Mouse (Mus musculus) cerebellum, adult 2 months (tissue): ENCODE measurements around the gene Slc50a1. TPM values are rescaled to one million over a fixed set of nuclear protein-coding genes. Genes with fewer than 3 reads are reported as not detected.

Experiments
- DNase-seq, 2 experiments: peaks; one replicate each; pipeline ENCODE4 v3.0.0; 2021
- H3K27ac ChIP-seq: fragments of 200-500 bp; 2 replicates; pipeline ENCODE4 v1.5.1; 2012; ENCODE audit warnings: low read length, control low read depth, inconsistent platforms; ENCODE audit not compliant: insufficient read depth
- H3K27me3 ChIP-seq: fragments of 200-500 bp; 2 replicates; pipeline ENCODE4 v1.6.1; 2012; ENCODE audit warnings: inconsistent platforms, mild to moderate bottlenecking, low read length, moderate library complexity; ENCODE audit not compliant: control insufficient read depth, insufficient read depth
- H3K4me1 ChIP-seq: fragments of 200-500 bp; 2 replicates; pipeline ENCODE4 v1.6.1; 2011; ENCODE audit warnings: low read length; ENCODE audit not compliant: control insufficient read depth, insufficient read depth
- H3K4me3 ChIP-seq: fragments of 200-500 bp; replicated peaks from 2 replicates; pipeline ENCODE3; 2011; ENCODE audit warnings: mild to moderate bottlenecking, low read depth, low read length, control low read depth; ENCODE audit not compliant: insufficient read depth
- CTCF ChIP-seq: fragments of 200-500 bp; IDR thresholded peaks from 2 replicates; pipeline ENCODE4 v1.5.1; 2011; ENCODE audit warnings: low read depth, mild to moderate bottlenecking, control low read depth, low read length, moderate library complexity, borderline replicate concordance; ENCODE audit not compliant: insufficient read depth
- POLR2A ChIP-seq: fragments of 200-500 bp; IDR thresholded peaks from 2 replicates; pipeline ENCODE4 v1.6.1; 2011; ENCODE audit warnings: low read length, control low read depth, borderline replicate concordance; ENCODE audit not compliant: insufficient read depth
- WGBS: fragments of 180-500 bp; shearing (Covaris S2); methylation state at CpG from one replicate; pipeline ENCODE4 v1.1.7; 2018; 5-methylcytosine and 5-hydroxymethylcytosine counted together
- polyA plus RNA-seq: library from polyadenylated mRNA; depleted of rRNA; stranded (reverse); fragments of >200 nt; gene quantifications from 2 replicates; pipeline ENCODE4 v1.2.3, GENCODE M21; 2012; rRNA removed

The Slc50a1 gene
- 122 and 127 TPM in 2 replicates for polyA plus RNA-seq

DNA sequence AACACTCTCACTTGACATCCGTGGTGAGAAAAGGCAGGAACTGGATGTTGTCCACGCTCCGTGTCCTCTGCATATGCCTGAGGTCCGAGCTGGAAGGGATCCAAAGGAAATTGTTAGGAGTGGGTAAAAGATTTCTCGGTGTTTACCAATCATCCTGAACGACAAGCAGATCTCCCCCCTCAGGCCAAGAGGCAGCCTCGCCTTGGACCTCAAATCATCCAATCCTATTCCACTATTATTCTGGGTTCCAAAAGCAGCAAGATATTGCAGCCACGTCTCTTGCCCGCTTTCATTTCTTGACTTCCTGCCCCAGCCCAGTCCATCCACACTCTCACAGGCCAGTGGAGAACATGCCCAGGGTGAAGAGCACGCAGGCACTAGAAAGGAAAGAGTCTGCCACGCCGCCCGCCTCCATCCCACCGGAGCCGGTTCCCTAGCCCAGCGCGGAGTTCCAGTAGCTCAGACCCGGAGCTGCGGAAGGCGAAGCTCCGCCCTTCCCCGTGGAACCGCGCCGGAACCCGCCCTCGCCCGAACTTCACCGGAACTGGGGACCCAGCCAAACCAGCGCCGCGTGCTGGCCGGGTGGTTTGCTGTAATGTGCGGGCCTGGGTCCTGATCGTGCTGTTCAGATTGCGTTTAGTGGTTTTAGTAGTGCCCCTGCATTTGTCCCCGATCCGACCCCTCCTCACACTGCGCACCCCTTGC lies at the start of gene Slc50a1:
Gene Slc50a1 (minus strand): TSS at position 520 of the 705 bp plus-strand sequence.
- H3K27me3 ChIP-seq = no peaks in the 10 kb centered on the region
- peaks cover 22% of the 10 kb centered on the region for H3K4me1 ChIP-seq
- peak; percentile 87 to 89 for DNase-seq
- peak within 1 kb of the TSS; percentile 82 for H3K27ac ChIP-seq
- peak; percentile 24; the same call in 1 of the 2 replicates for TF ChIP-seq CTCF
- peak; percentile 77 for TF ChIP-seq POLR2A
- peak within 1 kb of the TSS; percentile 94 for H3K4me3 ChIP-seq
- WGBS = under 1% methylated on average over 39 of the region's 39 CpGs

DNA sequence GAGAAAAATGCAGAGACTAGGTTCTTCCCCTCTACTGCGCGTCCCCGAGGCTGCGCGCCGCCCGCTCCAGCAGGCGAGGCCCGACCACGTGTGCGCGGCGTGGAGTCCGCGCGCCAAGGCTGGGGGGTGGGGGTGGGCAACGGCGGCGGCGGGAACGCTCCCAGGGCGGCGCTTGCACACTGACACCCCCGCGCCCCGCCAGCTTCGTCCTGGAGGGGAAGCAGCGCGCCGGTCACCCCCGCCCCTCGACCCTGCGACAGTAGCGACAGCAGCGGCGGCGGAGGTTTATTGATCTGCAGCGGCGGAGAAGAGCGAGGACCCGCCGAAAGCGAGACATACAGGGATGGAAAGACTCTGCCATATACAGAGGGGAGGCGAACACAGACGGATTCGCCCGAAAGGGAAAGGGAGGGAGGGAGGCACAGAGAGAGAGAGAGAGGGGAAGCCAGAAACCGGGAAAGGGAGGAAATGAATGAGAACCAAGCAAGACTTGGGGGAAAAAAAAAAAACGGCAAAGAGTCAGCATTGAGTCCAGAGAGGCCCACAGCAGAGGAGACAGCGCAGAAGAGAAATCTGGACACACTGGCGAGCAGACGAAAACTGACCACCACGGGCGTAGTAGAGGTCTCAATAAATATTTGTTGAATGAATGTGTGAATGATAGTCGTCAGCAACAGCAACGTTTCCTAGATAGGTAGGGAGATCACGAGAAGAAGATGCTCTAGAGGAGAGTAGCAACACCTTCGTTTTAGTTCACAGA lies 49.4 kb upstream of the Slc50a1 start:
- no peak for TF ChIP-seq CTCF
- TF ChIP-seq POLR2A = no peak
- H3K4me1 ChIP-seq = peaks cover 13% of the 10 kb centered on the region
- no peak overlapping the region for H3K27ac ChIP-seq
- H3K27me3 ChIP-seq = peaks cover 6% of the 10 kb centered on the region; the same call in 1 of the 2 replicates
- 4% methylated on average over 58 of the region's 58 CpGs for WGBS
- no peak for DNase-seq
- no peak overlapping the region for H3K4me3 ChIP-seq

DNA sequence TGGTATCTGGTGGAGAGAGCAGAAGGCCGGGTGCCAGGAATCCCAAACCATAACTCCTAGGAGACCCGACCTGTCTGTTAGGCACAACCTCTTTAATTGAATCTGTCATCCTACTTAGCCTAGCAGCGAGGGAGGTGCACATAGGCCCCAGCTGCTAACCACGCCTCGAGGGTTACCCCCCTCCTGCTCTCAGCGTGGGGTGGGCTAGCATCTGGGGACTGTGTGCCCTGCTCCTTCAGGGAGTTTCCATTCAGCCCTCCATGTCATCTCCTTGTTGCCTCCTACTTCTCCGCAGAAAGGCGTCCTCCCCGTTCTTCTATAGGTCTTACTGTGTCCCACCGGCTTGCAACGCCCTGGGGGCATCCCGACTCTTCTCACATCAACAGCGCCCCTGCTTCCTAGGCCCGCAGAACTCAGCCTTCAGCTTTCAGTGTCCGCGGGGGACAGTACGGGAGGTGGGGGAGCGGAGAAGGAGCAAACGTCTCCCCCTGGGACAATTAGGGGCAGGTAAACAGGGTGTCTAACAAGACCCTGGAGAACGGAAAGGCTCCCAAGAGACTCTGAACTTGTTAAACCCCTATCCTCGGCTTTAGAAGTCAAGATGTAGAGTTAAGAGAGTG lies 48.7 kb upstream of the Slc50a1 start:
- H3K27ac ChIP-seq = no peak overlapping the region
- peaks cover 13% of the 10 kb centered on the region for H3K4me1 ChIP-seq
- no peak for TF ChIP-seq POLR2A
- TF ChIP-seq CTCF = no peak
- H3K4me3 ChIP-seq = no peak overlapping the region
- peaks cover 6% of the 10 kb centered on the region; the same call in 1 of the 2 replicates for H3K27me3 ChIP-seq
- 18% methylated on average over 21 of the region's 21 CpGs for WGBS
- DNase-seq = no peak

DNA sequence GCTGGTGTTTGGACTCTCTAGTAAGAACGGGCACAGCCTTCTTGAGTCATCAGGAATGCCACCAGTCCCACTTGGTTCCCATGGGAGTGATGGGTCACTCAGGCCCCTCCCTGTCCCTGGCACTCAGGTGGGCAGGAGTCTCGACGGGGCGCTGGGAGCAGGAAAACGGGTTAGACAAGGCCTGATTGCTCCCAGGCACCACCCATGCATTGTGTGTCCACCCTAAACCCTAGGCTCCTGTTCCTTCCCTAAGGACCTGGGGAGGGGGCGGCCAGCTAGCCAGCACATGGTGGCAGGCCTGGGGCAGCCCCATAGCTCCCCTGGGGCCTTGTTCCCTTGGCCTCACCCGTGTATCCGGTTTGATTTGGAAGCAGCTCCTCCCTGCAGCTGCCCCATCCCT lies 47.9 kb upstream of the Slc50a1 start:
- Histone ChIP-seq H3K27ac (no peak overlapping the region), H3K27me3 (peaks cover 6% of the 10 kb centered on the region; the same call in 1 of the 2 replicates), H3K4me1 (peaks cover 13% of the 10 kb centered on the region), H3K4me3 (no peak overlapping the region)
- no peak for DNase-seq
- 52% methylated on average over 8 of the region's 8 CpGs for whole genome bisulfite sequencing
- no peak for TF ChIP-seq CTCF
- TF ChIP-seq POLR2A = no peak

DNA sequence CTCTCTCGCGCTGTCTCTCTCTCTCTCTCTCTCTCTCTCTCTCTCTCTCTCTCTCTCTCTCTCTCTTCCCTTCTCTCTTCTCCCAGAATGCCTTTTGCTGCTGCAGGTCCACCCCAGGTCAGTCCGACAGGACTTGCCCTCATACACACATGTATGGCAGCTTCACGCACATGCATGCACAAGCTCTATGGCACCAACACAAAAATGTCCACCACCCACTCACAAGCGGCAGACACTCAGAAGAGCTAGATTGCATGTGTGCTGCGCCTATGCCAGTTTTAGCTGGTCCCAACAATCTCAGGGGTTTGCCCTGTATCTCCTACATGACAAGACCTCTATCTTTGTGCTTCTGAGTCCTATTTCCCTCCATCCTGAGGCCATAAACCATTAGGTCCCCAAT lies 46.9 kb upstream of the Slc50a1 start:
- Histone ChIP-seq H3K4me3 (no peak overlapping the region), H3K4me1 (peaks cover 13% of the 10 kb centered on the region), H3K27ac (no peak overlapping the region), H3K27me3 (peaks cover 6% of the 10 kb centered on the region; the same call in 1 of the 2 replicates)
- DNase-seq = no peak
- WGBS = 67% methylated on average over 6 of the region's 6 CpGs
- TF ChIP-seq CTCF = no peak
- no peak for TF ChIP-seq POLR2A

GRCm38 (mm10) chr3:89316833-89317232 lies 46.5 kb upstream of the Slc50a1 start:
- TF ChIP-seq CTCF (peak; percentile 87), POLR2A (no peak)
- Histone ChIP-seq H3K27ac (no peak overlapping the region), H3K4me1 (peaks cover 12% of the 10 kb centered on the region), H3K27me3 (peaks cover 6% of the 10 kb centered on the region; the same call in 1 of the 2 replicates), H3K4me3 (no peak overlapping the region)
- 4% methylated on average over 4 of the region's 4 CpGs for WGBS
- peak; percentile 83 to 89 for DNase-seq

GRCm38 (mm10) chr3:89315930-89316831 lies 45.8 kb upstream of the Slc50a1 start:
- peak in 1 of 2 experiments; percentile 37 for DNase-seq
- Histone ChIP-seq H3K27ac (no peak overlapping the region), H3K27me3 (peaks cover 5% of the 10 kb centered on the region; the same call in 1 of the 2 replicates), H3K4me1 (peaks cover 8% of the 10 kb centered on the region), H3K4me3 (peak overlapping the region; percentile 13)
- TF ChIP-seq POLR2A (no peak), CTCF (no peak)
- WGBS = 14% methylated on average over 40 of the region's 40 CpGs
